Mouse (Mus musculus) E14TG2a.4 (cell line): ENCODE results near the gene Unc50.

Experiments
- CTCF ChIP-seq: conservative IDR thresholded peaks from 2 replicates; pipeline ENCODE4 v1.5.1; 2014; ENCODE audit warnings: low read length
- NANOG ChIP-seq: IDR thresholded peaks from 2 replicates; pipeline ENCODE4 v1.6.1; 2014; ENCODE audit warnings: borderline replicate concordance, low read length, mixed read lengths
- POU5F1 ChIP-seq: IDR thresholded peaks from 2 replicates; pipeline ENCODE4 v1.6.1; 2014; ENCODE audit warnings: low read length, borderline replicate concordance

- TF ChIP-seq CTCF (no peak), NANOG (no peak), POU5F1 (no peak)
Measured at GRCm38 (mm10) chr1:37398961-37399360, 31.0 kb upstream of the Unc50 start.
